Mouse (Mus musculus) lung, postnatal 0 days (tissue): ENCODE results near the gene Ap3m1.

ENCODE experiments used
- CTCF ChIP-seq: IDR thresholded peaks from 2 replicates; pipeline ENCODE4 v1.5.1; 2016; ENCODE audit warnings: antibody characterized with exemption, mild to moderate bottlenecking
- EP300 ChIP-seq: IDR thresholded peaks from 2 replicates; pipeline ENCODE4 v1.6.1; 2016; ENCODE audit warnings: antibody characterized with exemption, mild to moderate bottlenecking, control low read depth

DNA sequence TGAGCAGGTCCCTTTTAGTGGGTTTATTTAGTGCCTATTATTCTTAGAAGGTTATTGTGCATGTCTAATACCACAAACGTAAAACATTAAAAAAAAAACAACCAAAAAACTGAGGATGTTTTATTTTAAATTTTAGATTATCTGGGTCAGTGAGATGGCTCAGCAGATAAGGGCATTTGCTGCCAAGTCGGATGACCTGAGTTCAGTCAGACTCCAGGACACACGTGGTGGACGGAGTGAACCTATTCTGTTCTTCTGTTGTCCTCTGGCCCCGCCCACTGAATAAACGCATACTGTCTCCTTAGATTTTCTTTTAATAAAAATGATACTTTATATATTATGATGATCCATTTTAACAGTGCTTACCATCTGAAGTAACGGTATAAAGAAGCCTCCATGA lies 1.3 kb upstream of the Ap3m1 start:
- TF ChIP-seq CTCF (no peak), EP300 (no peak)
